Mouse (Mus musculus) macrophage (primary cell): ENCODE data around the gene Pgbd1. TPM values are rescaled to one million over a fixed set of nuclear protein-coding genes. Genes with fewer than 3 reads are reported as not detected.
"Not testable (repeated sequence)": the region's sequence is repeated elsewhere in the genome, so short reads cannot be mapped to it uniquely, and the experiment has no call there.

Experiments
- H3K27ac ChIP-seq: fragments of 350-480 bp; formaldehyde crosslinking; 2 replicates; pipeline ENCODE4 v1.9.0; 2021
- H3K36me3 ChIP-seq: fragments of 350-480 bp; formaldehyde crosslinking; 2 replicates; pipeline ENCODE4 v1.9.0; 2021; ENCODE audit errors: inconsistent target
- H3K4me3 ChIP-seq: fragments of 350-480 bp; formaldehyde crosslinking; 2 replicates; pipeline ENCODE4 v1.9.0; 2021; ENCODE audit errors: inconsistent target
- H3K79me2 ChIP-seq: fragments of 350-480 bp; formaldehyde crosslinking; 2 replicates; pipeline ENCODE4 v1.9.0; 2021; ENCODE audit errors: inconsistent target
- WGBS: methylation state at CpG from one replicate; pipeline ENCODE4 v1.1.7; 2026; ENCODE audit warnings: inconsistent platforms; ENCODE audit not compliant: missing documents; 5-methylcytosine and 5-hydroxymethylcytosine counted together
- polyA plus RNA-seq: library from polyadenylated mRNA; stranded (reverse); fragments of 250-400 nt; gene quantifications from 3 replicates; pipeline ENCODE4 v1.2.4, GENCODE M21; 2018; ENCODE audit warnings: inconsistent platforms
- total RNA-seq, 78 experiments: library from RNA; depleted of rRNA; stranded (reverse); fragments of 250-400 nt; gene quantifications; 1 replicate in 9 of 78; 2 replicates in 24 of 78; 3 replicates in 43 of 78; 4 replicates in 2 of 78; pipeline ENCODE4 v1.2.4; 2018; ENCODE audit warnings: inconsistent platforms in 56 of 78

Gene Pgbd1
- under 1 TPM in 12 of 26 experiments, not detected in 14; 0.23 to 0.61 (median 0.36) TPM for total RNA-seq (2018; cell fraction: chromatin; rRNA removed)
- total RNA-seq (2018; cell fraction: cytosol; rRNA removed): under 1 TPM in 16 of 26 experiments, not detected in 10; 0.03 to 0.10 (median 0.06) TPM
- total RNA-seq (2018; cell fraction: nucleus; rRNA removed): under 1 TPM in 7 of 26 experiments, not detected in 19; 0.17 to 0.54 (median 0.26) TPM
- polyA plus RNA-seq: not detected in 3 replicates

GRCm38 (mm10) chr13:21440503-21441206 is at the start of gene Pgbd1:
Gene Pgbd1, minus strand, starts transcription at chr13:21441058.
- H3K4me3 ChIP-seq: peak within 1 kb of the TSS; percentile 35
- H3K27ac ChIP-seq: no peak within 1 kb of the TSS
- under 1% methylated on average over 31 of the region's 32 CpGs for whole genome bisulfite sequencing
- peaks cover 19% of the 10 kb centered on the region; the same call in 1 of the 2 replicates for H3K36me3 ChIP-seq
- no peaks in the 10 kb centered on the region for H3K79me2 ChIP-seq

- Histone ChIP-seq H3K4me3 (no peak overlapping the region), H3K79me2 (no peaks in the 10 kb centered on the region), H3K27ac (no peak overlapping the region), H3K36me3 (no peaks in the 10 kb centered on the region)
- 100% methylated on average over 1 of the region's 1 CpGs for WGBS
These were observed 46.0 kb upstream of the Pgbd1 start for GRCm38 (mm10) chr13:21486881-21487280.

- H3K36me3 ChIP-seq, H3K27ac ChIP-seq, H3K79me2 ChIP-seq: not testable (repeated sequence)
- 5% methylated on average over 18 of the region's 31 CpGs for WGBS
- peak within 1 kb of the TSS; percentile 34 for H3K4me3 ChIP-seq
These were observed 38.2 kb upstream of the Pgbd1 start, which contains the start of the genes Zkscan4 and Gm10065 for GRCm38 (mm10) chr13:21478759-21479670. Gene Zkscan4, plus strand, starts transcription at chr13:21478907. Gene Gm10065, minus strand, starts transcription at chr13:21479441.

GRCm38 (mm10) chr13:21472427-21472826 is 31.6 kb upstream of the Pgbd1 start:
- Histone ChIP-seq H3K79me2 (no peaks in the 10 kb centered on the region), H3K4me3 (no peak overlapping the region), H3K27ac (no peak overlapping the region), H3K36me3 (no peaks in the 10 kb centered on the region)
- 61% methylated on average over 4 of the region's 4 CpGs for WGBS

- 50% methylated on average over 9 of the region's 9 CpGs for WGBS
- no peaks in the 10 kb centered on the region for H3K36me3 ChIP-seq
- H3K27ac ChIP-seq: no peak overlapping the region
- H3K4me3 ChIP-seq: no peak overlapping the region
- H3K79me2 ChIP-seq: no peaks in the 10 kb centered on the region
These were observed 28.2 kb upstream of the Pgbd1 start for GRCm38 (mm10) chr13:21469097-21469496.

GRCm38 (mm10) chr13:21468061-21469019 is 27.5 kb upstream of the Pgbd1 start, which contains the start of gene Nkapl:
Gene Nkapl, minus strand, starts transcription at chr13:21468509.
- H3K36me3 ChIP-seq: no peaks in the 10 kb centered on the region
- H3K27ac ChIP-seq: no peak within 1 kb of the TSS
- peak within 1 kb of the TSS; percentile 50 for H3K4me3 ChIP-seq
- no peaks in the 10 kb centered on the region for H3K79me2 ChIP-seq
- WGBS: under 1% methylated on average over 52 of the region's 54 CpGs

- H3K36me3 ChIP-seq: no peaks in the 10 kb centered on the region
- H3K4me3 ChIP-seq: no peak overlapping the region
- 89% methylated on average over 10 of the region's 10 CpGs for WGBS
- no peak overlapping the region for H3K27ac ChIP-seq
- H3K79me2 ChIP-seq: no peaks in the 10 kb centered on the region
These were observed 26.5 kb upstream of the Pgbd1 start for GRCm38 (mm10) chr13:21467336-21467735.

- not testable (repeated sequence) for H3K4me3 ChIP-seq, H3K27ac ChIP-seq, H3K36me3 ChIP-seq, H3K79me2 ChIP-seq
- WGBS: 83% methylated on average over 8 of the region's 9 CpGs
These were observed 21.7 kb upstream of the Pgbd1 start for GRCm38 (mm10) chr13:21462516-21462915.

GRCm38 (mm10) chr13:21456347-21456746 is 15.5 kb upstream of the Pgbd1 start:
- Histone ChIP-seq H3K79me2 (peaks cover 22% of the 10 kb centered on the region), H3K36me3 (no peaks in the 10 kb centered on the region), H3K27ac (no peak overlapping the region), H3K4me3 (no peak overlapping the region)
- 87% methylated on average over 4 of the region's 4 CpGs for WGBS

GRCm38 (mm10) chr13:21454133-21454532 is 13.3 kb upstream of the Pgbd1 start:
- Histone ChIP-seq H3K79me2 (peaks cover 44% of the 10 kb centered on the region), H3K27ac (no peak overlapping the region), H3K36me3 (no peaks in the 10 kb centered on the region), H3K4me3 (no peak overlapping the region)
- WGBS: 97% methylated on average over 3 of the region's 3 CpGs

GRCm38 (mm10) chr13:21453449-21453848 is 12.6 kb upstream of the Pgbd1 start, which contains the start of gene Zscan26:
Gene Zscan26, minus strand, starts transcription at chr13:21453730.
- H3K27ac ChIP-seq: peak within 1 kb of the TSS; percentile 63
- H3K4me3 ChIP-seq: peak within 1 kb of the TSS; percentile 86
- peaks cover 50% of the 10 kb centered on the region for H3K79me2 ChIP-seq
- WGBS: 0% methylated on average over 21 of the region's 23 CpGs
- H3K36me3 ChIP-seq: peaks cover 7% of the 10 kb centered on the region; the same call in 1 of the 2 replicates

- H3K36me3 ChIP-seq: peaks cover 11% of the 10 kb centered on the region
- H3K79me2 ChIP-seq: peaks cover 50% of the 10 kb centered on the region
- WGBS: 2% methylated on average over 13 of the region's 13 CpGs
- peak overlapping the region; percentile 86 for H3K4me3 ChIP-seq
- peak overlapping the region; percentile 63 for H3K27ac ChIP-seq
These were observed 12.2 kb upstream of the Pgbd1 start for GRCm38 (mm10) chr13:21453042-21453441.

GRCm38 (mm10) chr13:21447856-21448614 is 7.2 kb upstream of the Pgbd1 start:
- H3K36me3 ChIP-seq: peaks cover 42% of the 10 kb centered on the region
- no peak overlapping the region for H3K4me3 ChIP-seq
- H3K27ac ChIP-seq: no peak overlapping the region
- 92% methylated on average over 13 of the region's 16 CpGs for WGBS
- peaks cover 45% of the 10 kb centered on the region for H3K79me2 ChIP-seq
